23 mouse cellular contexts compared by ENCODE assay signal in genomic region chr15:6981430-6981829, GRCm38 (mm10).
DNase-seq lines count a peak whose midpoint lies in the region; ATAC-seq and TF ChIP-seq lines count a peak whose summit lies in the region.
"Had no signal": no experiment of that assay in that cellular context is flagged by ENCODE, and none has a peak within 500 bp of the region (broad histone marks: within the 10 kb centered on the region; RNA-seq: fewer than 3 reads in every experiment).

No protein-coding gene starts in this region.

- no peak for TF ChIP-seq CTCF in E14TG2a.4 (conservative IDR thresholded peaks at IDR 0.05; ENCODE audit: low read length)
- no peak for TF ChIP-seq CTCF in lung, postnatal 0 days (IDR thresholded peaks at IDR 0.05)

- no peaks in the 10 kb centered on the region for H3K27me3 ChIP-seq in heart, embryonic 10.5 days (ENCODE audit: insufficient read depth, poor library complexity, severe bottlenecking)
- 0 out of 2 replicates have a peak, but pooled peaks cover under 1% of the 10 kb centered on the region for H3K27me3 ChIP-seq in E14TG2a.4 (ENCODE audit: insufficient read depth, low read length)
- H3K27me3 ChIP-seq in lung, postnatal 0 days (replicated peaks; ENCODE audit: insufficient read depth, low read length) = no peaks in the 10 kb centered on the region
- H3K27me3 ChIP-seq: forebrain, embryonic 13.5 days; heart, embryonic 12.5 days; hindbrain, embryonic 13.5 days; intestine, embryonic 15.5 days; Patski had no signal

- no peak overlapping the region for H3K9ac ChIP-seq in lung, postnatal 0 days (replicated peaks; ENCODE audit: low read depth)
- H3K9ac ChIP-seq: forebrain, embryonic 13.5 days; heart, embryonic 12.5 days; heart, embryonic 15.5 days; hindbrain, embryonic 13.5 days; intestine, embryonic 15.5 days had no signal

- DNase-seq in adrenal gland, postnatal 14 days = peak; percentile 39
- no peak for DNase-seq in adrenal gland, postnatal 25 days
- peak; percentile 89 for DNase-seq in heart, adult 11 months
- DNase-seq in heart, embryonic 10.5 days (ENCODE audit: low spot score) = no peak
- peak; percentile 18 for DNase-seq in kidney, adult 11 months
- no peak for DNase-seq in kidney, postnatal 14 days
- DNase-seq in lung, postnatal 0 days (ENCODE audit: low spot score) = no peak
- DNase-seq: adrenal gland, adult 2 months; adrenal gland, postnatal 36 days; cerebellum, adult 11 months; cerebellum, postnatal 36 days had no signal

- H3K27ac ChIP-seq in heart, embryonic 10.5 days = no peak overlapping the region
- no peak overlapping the region for H3K27ac ChIP-seq in lung, postnatal 0 days (ENCODE audit: low read length)
- H3K27ac ChIP-seq: forebrain, embryonic 10.5 days; forebrain, embryonic 13.5 days; heart, embryonic 15.5 days; hindbrain, embryonic 10.5 days; hindbrain, embryonic 13.5 days; intestine, embryonic 15.5 days had no signal

- no peaks in the 10 kb centered on the region for H3K9me3 ChIP-seq in heart, embryonic 10.5 days
- H3K9me3 ChIP-seq in E14TG2a.4 (ENCODE audit: low read length) = no peaks in the 10 kb centered on the region
- H3K9me3 ChIP-seq in lung, postnatal 0 days (ENCODE audit: low read length) = no peaks in the 10 kb centered on the region
- H3K9me3 ChIP-seq: forebrain, embryonic 10.5 days; forebrain, embryonic 13.5 days; G1E; heart, embryonic 12.5 days; heart, embryonic 15.5 days; hindbrain, embryonic 10.5 days; hindbrain, embryonic 13.5 days; intestine, embryonic 15.5 days had no signal

- ATAC-seq in lung, postnatal 0 days = no peak
- ATAC-seq: forebrain, embryonic 13.5 days; forebrain, embryonic 16.5 days; hindbrain, embryonic 16.5 days; intestine, embryonic 15.5 days; Patski had no signal

- H3K36me3 ChIP-seq in heart, embryonic 10.5 days = no peaks in the 10 kb centered on the region
- no peaks in the 10 kb centered on the region for H3K36me3 ChIP-seq in E14TG2a.4 (ENCODE audit: insufficient read depth, low read length)
- no peaks in the 10 kb centered on the region for H3K36me3 ChIP-seq in lung, postnatal 0 days (ENCODE audit: insufficient read depth, low read length)
- H3K36me3 ChIP-seq: forebrain, embryonic 10.5 days; G1E; heart, embryonic 12.5 days; heart, embryonic 15.5 days; hindbrain, embryonic 10.5 days; hindbrain, embryonic 13.5 days; intestine, embryonic 15.5 days had no signal

- no peak for TF ChIP-seq EP300 in lung, postnatal 0 days (IDR thresholded peaks at IDR 0.05)

- no peak overlapping the region for H3K4me3 ChIP-seq in heart, embryonic 10.5 days
- peak overlapping the region; percentile 30; the same call in 1 of the 2 replicates for H3K4me3 ChIP-seq in E14TG2a.4 (replicated peaks; ENCODE audit: low read length)
- no peak overlapping the region for H3K4me3 ChIP-seq in lung, postnatal 0 days (ENCODE audit: low read depth, low read length)
- H3K4me3 ChIP-seq: forebrain, embryonic 10.5 days; forebrain, embryonic 13.5 days; heart, embryonic 12.5 days; heart, embryonic 15.5 days; hindbrain, embryonic 10.5 days; hindbrain, embryonic 13.5 days; intestine, embryonic 15.5 days had no signal

- peaks cover 6% of the 10 kb centered on the region for H3K4me1 ChIP-seq in heart, embryonic 10.5 days
- H3K4me1 ChIP-seq in E14TG2a.4 (replicated peaks; ENCODE audit: low read depth, low read length) = peaks cover 45% of the 10 kb centered on the region
- H3K4me1 ChIP-seq in lung, postnatal 0 days (ENCODE audit: insufficient read depth, low read depth, low read length) = no peaks in the 10 kb centered on the region; the same call in 1 of the 2 replicates
- H3K4me1 ChIP-seq: forebrain, embryonic 13.5 days; hindbrain, embryonic 13.5 days; intestine, embryonic 15.5 days had no signal

- H3K4me2 ChIP-seq in lung, postnatal 0 days (replicated peaks; ENCODE audit: low read depth, low read length) = no peak overlapping the region
- H3K4me2 ChIP-seq: forebrain, embryonic 13.5 days; heart, embryonic 12.5 days; heart, embryonic 15.5 days; hindbrain, embryonic 13.5 days; intestine, embryonic 15.5 days had no signal

- WGBS in heart, embryonic 10.5 days = 59% methylated on average over 9 of the region's 9 CpGs
- 86% methylated on average over 9 of the region's 9 CpGs for WGBS in lung, postnatal 0 days

Comparison
In these comparisons a context has a peak if more than half of its experiments do, and no peak if none do; other contexts are left out.
1. DNase-seq: peak in adrenal gland, postnatal 14 days (single experiment), heart, adult 11 months (single experiment) and kidney, adult 11 months (single experiment); none in adrenal gland, postnatal 25 days (single experiment), heart, embryonic 10.5 days (single experiment), kidney, postnatal 14 days (single experiment) and lung, postnatal 0 days (single experiment).